Mouse (Mus musculus) bone marrow macrophage, adult 2 months (primary cell): ENCODE data around the gene Fanci. TPM values are rescaled to one million over a fixed set of nuclear protein-coding genes. Genes with fewer than 3 reads are reported as not detected.

Experiments
- H3K27ac ChIP-seq: 2 replicates; pipeline ENCODE4 v1.5.1; 2012; ENCODE audit warnings: low read depth, low read length; ENCODE audit not compliant: insufficient read depth
- H3K4me1 ChIP-seq: 2 replicates; pipeline ENCODE4 v1.6.1; 2012; ENCODE audit warnings: low read length; ENCODE audit not compliant: control insufficient read depth, insufficient read depth
- H3K4me3 ChIP-seq: 2 replicates; pipeline ENCODE4 v1.5.1; 2012; ENCODE audit warnings: mild to moderate bottlenecking, low read length, moderate library complexity; ENCODE audit not compliant: insufficient read depth
- CTCF ChIP-seq: IDR thresholded peaks from 2 replicates; pipeline ENCODE4 v1.5.1; 2012; ENCODE audit warnings: low read depth, mild to moderate bottlenecking, low read length, moderate library complexity
- POLR2A ChIP-seq: IDR thresholded peaks from 2 replicates; pipeline ENCODE4 v1.6.1; 2012; ENCODE audit warnings: mild to moderate bottlenecking, low read depth, low read length, borderline replicate concordance
- polyA plus RNA-seq: library from polyadenylated mRNA; stranded (reverse); fragments of >200 nt; gene quantifications from 2 replicates; pipeline ENCODE4 v1.2.4, GENCODE M21; 2012; ENCODE audit not compliant: missing spikeins, insufficient read depth, insufficient read length

Fanci gene
- polyA plus RNA-seq, 1 experiment: 4.9 TPM

- no peaks in the 10 kb centered on the region for H3K4me1 ChIP-seq
- TF ChIP-seq CTCF: no peak
- no peak for TF ChIP-seq POLR2A
- H3K4me3 ChIP-seq: no peak overlapping the region
- no peak overlapping the region for H3K27ac ChIP-seq
Observed at GRCm38 (mm10) chr7:79498965-79499595, 107.4 kb downstream of the Fanci start.

Other genes starting within 250 kb of the Fanci start
- gene Mfge8, start 242.9 kb upstream of the Fanci start, polyA plus RNA-seq: 27.4 and 30.3 TPM in 2 replicates
- 20.8 and 25.9 TPM in 2 replicates for gene Abhd2, start 118.7 kb upstream of the Fanci start, polyA plus RNA-seq
- gene Rlbp1, start 4.9 kb upstream of the Fanci start, polyA plus RNA-seq: not detected in 2 replicates
- gene Polg, start 74.4 kb downstream of the Fanci start, polyA plus RNA-seq: 54.2 and 56.9 TPM in 2 replicates
- gene Rhcg, start 225.7 kb downstream of the Fanci start, polyA plus RNA-seq: not detected in 2 replicates